Mouse (Mus musculus): Measurements from ENCODE around the gene Frat2. TPM values are rescaled to one million over a fixed set of nuclear protein-coding genes. Genes with fewer than 3 reads are reported as not detected.

The Frat2 gene
- total RNA-seq, 2 experiments from 2014 or later = 4.7 to 6.9 TPM

DNA sequence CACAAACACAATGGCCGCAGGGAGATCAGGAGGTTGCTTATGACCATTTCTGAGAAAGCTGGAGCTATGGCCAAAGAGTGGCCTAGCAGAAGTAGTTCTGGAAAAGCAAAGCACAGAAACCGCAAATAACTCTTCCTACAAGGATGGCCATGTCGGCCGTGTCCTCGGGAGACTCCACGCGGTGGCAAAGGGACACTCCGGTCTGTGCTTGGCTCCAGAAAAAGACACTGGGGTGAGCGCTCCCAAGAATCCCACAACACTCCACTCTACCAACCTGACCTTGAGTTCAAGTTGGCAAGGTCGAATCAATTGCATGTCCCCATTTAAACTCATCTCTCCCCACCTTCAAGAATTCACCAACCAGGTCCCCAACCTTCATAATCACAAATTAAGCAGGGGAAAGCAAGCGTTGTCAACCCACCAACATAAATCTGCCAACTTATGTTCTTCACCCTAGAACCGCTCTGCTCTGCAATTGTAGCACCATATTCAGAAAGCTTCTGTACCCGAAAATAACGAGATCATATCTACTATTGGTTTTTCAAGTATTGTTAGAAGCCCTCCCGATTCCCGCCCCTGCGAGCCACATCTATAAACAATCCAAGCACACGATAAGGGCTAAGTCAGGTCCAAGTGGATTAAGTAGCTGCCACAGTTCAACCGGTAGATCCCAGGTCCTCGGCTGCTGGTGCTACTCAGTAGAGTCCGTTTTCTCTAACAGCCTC is 1.4 kb downstream of the Frat2 start:
- intact Hi-C loops (cut with DNase I) = loop anchor here (2.0 kb wide), 1 partner anchor 16 kb away; no protein-coding TSS in a partner anchor
- peak; percentile 36 to 41 for DNase-seq

DNA sequence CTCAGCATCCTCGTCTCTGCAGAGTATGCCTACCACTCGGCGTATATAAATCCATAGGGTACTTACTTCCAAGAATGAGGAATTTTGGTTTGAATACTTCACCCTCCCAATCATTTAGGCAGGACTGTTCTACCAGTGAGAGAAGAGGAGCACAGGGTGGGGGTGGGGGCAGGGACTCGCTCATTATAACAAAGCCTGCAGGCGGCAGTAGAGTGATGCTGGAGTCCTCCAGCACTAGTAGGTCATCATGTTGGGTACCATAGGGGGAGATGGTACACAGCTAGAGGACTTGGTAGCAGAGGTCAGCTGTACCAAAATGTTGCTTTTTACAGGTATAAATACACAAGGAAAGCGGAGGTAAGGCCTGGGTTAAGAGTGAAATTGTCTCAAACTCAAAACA is 3.6 kb downstream of the Frat2 start:
- intact Hi-C loops (cut with DNase I) = no loop called here
- DNase-seq = no peak

DNA sequence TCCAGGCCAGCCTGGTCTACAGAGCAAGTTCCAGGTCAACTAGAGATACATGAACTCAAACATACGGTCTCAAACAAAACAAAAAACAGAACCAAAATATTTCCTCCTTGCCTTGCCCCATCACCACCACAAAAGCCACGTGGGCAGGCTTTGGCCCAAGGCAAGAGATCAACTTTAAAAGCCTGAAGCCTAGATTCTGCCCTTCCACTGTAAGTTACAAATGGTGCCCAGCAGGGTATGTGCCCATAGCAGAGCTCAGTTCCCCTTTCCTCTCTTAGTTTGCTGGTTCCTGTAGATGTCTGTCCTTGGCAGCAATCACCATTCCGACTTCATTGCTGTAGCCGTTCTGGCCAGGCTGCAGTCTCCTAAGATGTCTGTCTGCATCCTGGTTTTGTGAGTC is 5.2 kb downstream of the Frat2 start:
- no peak for DNase-seq
- intact Hi-C loops (cut with DNase I) = no loop called here

DNA sequence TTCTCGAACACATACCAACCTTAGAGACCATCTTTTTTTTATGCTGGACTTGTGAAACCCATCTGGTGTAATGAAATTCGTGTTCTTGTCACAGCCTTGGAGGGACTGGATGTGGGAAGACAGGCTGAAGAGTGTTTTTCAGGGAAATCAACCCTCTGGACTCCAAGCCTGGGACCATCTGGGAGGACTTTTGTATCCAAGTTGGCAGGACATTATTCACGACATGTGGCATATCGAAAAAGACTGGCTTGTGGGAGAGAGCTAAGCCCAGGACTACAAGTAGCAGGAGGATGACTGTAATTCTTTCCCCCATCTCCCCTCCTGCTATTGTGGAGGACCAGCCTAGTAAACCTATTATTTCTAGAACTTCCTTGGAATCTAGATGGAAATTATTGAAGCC is 5.7 kb downstream of the Frat2 start:
- no peak for DNase-seq
- intact Hi-C loops (cut with DNase I) = no loop called here

DNA sequence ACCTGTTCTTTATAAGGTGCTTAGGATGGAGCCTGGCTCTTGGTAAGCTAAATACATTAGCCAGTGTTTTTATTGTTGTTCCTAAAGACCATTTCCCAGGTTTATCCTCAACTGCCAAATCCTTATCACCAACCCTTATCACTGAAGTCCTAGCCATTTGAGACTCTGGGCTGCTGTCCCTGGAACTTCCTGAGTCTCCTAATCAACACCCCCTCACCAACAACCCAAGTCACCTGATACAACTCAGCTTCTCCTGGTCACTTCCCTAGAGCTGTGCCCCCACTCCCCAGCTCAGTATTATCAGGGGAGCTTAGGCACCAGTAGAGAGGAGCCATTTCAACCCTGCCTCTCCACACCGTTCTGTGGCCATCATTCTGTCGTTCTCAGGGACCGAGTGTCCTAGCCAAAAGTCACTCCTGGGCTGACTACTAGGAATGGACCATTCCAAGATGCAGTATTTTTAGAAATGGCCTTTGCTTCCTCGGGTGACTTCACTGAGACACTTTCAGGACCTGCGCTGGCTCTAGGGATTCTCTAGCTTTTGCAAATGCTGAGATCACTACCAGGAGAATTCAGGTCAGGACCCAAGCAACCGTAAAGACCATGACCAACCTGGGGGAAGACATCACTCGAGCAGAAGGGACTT is 6.7 kb downstream of the Frat2 start:
- DNase-seq = no peak
- intact Hi-C loops (cut with DNase I) = no loop called here

DNA sequence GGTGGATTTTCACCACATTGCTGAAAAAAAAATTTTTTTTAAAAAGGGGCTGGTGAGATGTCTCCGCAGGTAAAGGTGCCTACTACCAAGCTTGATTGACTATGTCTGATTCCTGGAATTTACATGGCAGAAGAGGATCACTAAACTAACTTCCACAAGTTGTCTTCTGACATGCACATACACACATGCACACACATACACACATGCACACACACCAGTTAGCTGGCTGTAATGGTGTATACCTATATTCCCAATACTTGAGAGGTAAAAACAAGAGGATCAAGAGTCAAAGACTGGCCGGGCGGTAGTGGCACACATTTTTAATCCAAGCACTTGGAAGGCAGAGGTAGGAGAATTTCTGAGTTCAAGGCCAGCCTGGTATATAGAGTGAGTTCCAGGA is 8.2 kb downstream of the Frat2 start:
- no peak for DNase-seq
- intact Hi-C loops (cut with DNase I) = no loop called here

DNA sequence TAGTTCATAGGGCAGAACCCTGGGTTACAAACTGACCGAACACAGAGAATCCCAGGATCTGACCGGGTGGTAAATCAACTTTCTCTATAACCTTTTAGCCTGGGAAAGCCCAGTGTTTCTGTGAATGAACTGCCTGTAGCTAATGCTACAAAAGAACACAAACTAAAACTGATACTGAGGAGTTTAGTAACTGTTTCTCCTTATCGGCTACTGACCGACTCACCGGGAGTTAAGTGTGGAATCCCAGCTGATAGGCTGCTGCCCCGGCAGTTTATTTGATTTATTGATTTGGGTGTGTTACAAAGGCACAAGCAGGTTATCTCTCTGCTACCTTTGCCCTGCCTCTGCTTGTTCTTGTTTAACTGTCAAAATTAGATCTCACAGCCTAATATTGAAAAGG is 9.1 kb downstream of the Frat2 start:
- intact Hi-C loops (cut with DNase I) = no loop called here
- DNase-seq = no peak

DNA sequence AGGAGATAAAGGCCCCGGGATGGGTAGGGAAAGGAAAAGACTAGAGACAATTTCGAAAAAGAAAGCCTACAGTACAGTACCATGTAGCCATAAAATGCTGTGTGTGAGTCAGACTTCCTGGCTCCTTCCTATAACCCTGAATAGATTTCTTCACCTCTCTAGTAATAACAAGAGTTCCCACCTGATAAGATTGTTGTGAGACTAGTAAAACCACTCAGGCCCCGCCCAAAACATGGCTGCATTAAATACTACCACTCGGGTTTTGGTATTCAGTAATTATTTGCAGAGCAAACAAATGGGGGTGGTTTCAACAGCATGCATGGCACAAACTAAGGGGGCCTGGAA is 10.0 kb downstream of the Frat2 start:
- intact Hi-C loops (cut with DNase I) = no loop called here

DNA sequence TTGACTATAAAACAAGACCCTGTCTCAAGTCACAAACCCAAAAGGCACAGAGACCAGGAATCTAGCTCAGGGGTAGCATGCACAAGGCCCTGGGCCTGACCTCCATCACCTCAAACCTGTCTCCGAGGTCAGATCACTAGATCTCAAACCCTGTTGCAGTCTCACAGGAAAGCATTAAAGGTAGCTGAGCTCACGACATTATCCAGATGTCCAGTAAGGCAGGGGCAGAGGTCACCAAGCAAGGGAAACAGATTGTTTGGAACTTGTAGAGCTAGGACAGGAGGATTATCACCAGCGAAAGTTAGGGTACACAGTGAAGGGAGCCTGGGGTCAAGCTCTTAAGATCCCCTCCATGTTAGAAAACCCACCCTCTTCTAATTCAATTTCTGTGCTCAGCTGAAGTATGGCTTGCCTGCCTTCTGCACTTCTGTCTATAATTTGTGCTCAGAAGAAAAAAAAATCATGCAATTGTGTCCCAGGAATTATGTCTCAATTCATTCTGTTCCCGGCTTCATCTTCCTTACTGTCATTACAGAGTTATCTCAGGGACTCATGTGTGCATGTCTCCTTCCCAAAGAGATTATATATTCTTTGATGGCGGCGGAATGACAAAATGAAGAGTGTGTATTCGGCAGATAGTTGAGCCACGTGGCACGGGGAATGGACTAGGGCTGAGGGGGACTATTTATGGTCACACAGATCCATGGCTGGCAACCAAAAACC is 10.6 kb downstream of the Frat2 start:
- peak in 1 of 2 experiments; percentile 20 for DNase-seq
- intact Hi-C loops (cut with DNase I) = no loop called here

More for the DNA sequence above, 10.0 kb downstream of the Frat2 start:
- no peak for DNase-seq

DNA sequence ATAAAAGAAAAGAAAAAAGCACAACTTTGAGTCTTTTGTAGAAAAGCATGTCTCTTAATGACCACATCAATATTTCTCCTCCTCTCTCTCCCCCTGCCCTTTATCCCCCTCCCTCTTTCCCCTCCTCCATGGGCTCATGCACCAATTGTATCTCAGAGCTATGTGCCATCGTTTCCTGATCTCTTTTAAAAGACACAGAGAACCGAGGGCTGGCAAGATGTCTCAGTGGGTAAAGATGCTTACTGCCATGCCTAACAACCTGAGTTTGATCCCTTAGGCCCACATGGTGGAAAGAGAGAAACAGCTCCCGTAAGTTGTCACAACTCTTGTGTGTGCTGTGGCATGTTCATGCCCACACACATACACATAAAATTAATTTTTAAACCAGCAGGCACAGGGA is 11.2 kb downstream of the Frat2 start:
- intact Hi-C loops (cut with DNase I) = no loop called here
- no peak for DNase-seq

DNA sequence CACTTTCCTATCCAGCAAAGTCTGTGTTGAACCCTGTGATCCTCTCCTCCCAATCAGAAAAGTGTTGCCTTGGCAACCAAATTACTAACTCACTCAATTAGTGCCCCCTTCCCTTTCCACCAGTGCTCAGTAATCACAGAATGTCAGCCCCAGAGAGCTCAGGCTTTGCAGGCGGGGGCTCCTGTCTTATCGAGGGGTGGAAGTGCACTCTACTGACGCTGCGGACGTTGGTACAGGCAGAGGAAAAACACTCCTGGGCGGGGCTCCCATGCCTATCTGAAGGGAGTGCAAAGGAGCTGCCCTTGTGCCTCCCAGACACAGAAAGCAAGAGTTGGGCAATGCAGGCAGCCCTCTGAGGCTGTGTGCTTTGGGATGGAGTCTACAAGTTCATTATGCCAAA is 12.1 kb downstream of the Frat2 start:
- DNase-seq = peak; percentile 24 to 26

DNA sequence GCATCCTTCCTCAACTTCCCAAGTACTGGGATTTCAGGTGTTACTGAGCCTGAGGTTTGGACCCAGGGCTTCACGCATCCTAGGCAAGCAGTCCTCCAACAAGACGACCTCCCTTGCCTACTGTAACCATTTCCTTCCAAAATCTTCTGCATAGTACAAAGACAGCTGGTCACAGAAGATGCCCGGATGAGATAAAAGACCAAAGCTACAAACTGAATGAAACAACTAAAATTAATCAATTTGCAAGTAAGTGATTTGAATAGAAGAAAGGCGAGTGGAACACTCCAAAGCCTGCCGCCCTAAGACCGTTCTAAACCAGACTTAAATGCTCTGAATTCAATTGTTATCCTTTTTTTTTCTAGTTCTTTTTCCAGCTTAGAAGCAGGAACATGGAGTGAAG is 12.5 kb downstream of the Frat2 start:
- DNase-seq = no peak
- intact Hi-C loops (cut with DNase I) = no loop called here

More for the DNA sequence above, 12.1 kb downstream of the Frat2 start:
- intact Hi-C loops (cut with DNase I) = no loop called here

DNA sequence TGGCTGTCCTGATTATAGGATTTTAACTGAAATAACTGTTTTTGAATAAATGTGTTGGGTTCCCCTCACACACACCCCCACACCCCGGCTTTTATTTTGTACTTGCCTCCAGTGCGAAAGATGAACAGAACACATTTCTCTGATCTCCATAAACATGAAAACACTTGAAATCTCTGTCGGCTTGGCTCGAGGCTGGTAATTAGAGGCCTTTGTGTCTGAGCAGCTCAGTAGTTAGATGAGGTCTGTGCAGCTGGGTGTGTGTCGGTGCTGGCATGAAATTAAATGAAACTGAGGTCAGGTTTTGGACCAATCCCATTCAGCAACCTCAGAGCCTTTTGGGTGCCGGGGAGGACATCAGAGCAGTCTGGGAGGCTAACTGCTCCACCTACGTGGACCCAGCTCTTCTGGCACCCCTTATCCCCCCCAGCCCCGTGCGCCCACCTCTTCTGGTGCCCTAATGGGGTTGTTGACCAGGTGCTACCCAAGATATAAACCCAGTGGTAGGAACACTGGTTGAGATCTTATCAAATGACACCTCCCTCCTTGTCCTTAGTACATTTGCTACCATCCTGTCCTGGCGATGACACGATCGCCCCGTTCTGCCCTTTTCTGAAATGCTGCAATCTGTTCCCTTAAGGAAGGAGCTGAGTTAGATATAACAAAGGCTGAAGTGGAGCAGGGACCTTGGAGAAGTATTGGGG is 15.3 kb downstream of the Frat2 start:
- intact Hi-C loops (cut with DNase I) = no loop called here

DNA sequence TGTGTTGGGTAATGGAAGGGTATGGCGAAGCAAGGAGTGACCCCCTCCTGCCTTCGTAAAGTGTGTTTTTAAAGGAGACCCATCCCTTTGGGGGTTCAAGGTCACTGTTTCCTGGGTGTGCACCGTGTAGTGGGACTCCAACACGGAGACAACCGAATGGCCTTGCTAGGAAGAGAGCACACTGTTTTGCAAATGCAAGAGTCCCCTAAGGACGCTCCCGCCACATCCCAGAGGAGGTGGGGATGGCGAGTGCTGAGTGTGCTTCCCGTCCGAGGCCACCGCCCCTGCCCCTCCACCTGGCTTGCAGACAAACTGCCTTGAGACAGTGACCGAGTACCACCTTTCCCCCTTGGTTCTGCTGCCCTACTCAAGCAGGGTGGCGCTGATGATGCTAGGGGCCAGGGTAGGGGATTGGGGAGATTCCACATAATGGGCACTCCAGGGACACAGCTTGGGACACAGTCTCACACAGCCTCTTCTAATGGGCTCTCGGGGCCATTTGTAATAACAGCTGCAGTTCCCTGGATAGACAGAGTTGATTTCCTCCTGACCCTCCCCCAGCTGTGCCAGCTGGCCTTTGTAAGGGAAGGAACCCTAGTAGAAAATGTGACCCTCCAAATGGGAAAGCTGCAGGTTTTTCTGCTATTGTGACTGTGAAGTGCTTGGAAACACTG is 16.1 kb downstream of the Frat2 start:
- intact Hi-C loops (cut with DNase I) = loop anchor here (2.0 kb wide), 1 partner anchor 15 kb away; no protein-coding TSS in a partner anchor
- DNase-seq = no peak

More for the DNA sequence above, 15.3 kb downstream of the Frat2 start:
- no peak for DNase-seq

DNA sequence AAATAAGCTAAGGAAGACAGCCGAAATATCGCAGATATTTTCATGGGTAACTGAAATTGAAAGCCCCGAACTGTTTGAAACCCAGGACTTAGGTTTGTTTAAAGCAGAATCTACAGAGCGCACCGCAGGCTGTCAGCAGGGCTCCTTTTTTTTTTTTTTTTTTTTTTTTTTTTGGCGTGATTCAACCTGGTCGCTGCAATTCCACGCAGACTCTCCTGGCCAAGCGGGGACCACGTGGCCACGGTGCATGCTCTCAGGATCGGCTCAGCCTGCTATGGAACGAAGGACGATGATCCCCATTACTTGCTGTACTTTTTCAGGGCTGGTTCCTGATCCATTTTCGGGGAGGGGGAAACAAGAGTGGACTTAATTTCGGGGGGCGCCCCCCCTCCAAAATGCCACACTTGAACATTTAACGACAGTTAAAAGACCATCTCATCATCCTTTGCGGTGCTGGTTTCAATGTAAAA is 16.8 kb downstream of the Frat2 start:
- intact Hi-C loops (cut with DNase I) = loop anchor here (2.0 kb wide), 1 partner anchor 16 kb away; no protein-coding TSS in a partner anchor
- DNase-seq = peak; percentile 34 to 60

DNA sequence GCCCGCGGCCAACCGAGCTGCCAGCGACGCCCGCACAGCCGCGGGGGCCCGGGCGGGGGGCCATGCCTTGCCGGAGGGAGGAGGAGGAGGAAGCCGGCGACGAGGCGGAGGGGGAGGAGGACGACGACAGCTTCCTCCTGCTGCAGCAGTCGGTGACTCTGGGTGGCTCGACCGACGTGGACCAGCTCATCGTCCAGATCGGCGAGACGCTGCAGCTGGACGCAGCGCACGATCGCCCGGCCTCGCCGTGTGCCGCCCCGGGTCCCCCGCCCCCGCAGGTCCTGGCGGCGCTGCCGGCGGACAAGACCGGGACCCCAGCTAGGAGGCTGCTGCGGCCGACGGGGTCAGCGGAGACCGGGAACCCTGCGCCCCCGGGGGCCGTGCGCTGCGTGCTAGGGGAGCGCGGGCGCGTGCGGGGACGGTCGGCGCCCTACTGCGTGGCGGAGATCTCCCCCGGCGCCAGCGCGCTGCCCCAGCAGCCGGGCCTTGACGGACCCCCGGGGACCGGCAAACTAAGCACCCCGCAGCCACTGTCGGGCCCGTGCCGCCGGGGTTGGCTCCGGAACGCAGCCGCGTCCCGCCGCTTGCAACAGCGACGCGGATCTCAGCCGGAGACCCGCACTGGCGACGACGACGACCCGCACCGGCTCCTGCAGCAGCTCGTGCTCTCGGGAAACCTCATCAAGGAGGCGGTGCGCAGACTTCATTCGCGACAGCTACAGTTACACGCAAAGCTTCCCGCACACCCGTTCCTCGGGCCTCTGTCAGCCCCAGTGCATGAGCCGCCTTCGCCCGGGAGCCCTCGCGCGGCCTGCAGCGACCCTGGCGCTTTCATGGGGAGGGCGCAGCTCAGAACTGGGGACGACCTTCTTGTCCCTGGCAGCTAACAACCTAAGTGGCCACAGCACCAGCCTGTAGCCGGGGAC is 17.6 kb downstream of the Frat2 start:
- intact Hi-C loops (cut with DNase I) = loop anchor here (2.0 kb wide), 1 partner anchor 16 kb away; no protein-coding TSS in a partner anchor
- peak; percentile 56 to 83 for DNase-seq

DNA sequence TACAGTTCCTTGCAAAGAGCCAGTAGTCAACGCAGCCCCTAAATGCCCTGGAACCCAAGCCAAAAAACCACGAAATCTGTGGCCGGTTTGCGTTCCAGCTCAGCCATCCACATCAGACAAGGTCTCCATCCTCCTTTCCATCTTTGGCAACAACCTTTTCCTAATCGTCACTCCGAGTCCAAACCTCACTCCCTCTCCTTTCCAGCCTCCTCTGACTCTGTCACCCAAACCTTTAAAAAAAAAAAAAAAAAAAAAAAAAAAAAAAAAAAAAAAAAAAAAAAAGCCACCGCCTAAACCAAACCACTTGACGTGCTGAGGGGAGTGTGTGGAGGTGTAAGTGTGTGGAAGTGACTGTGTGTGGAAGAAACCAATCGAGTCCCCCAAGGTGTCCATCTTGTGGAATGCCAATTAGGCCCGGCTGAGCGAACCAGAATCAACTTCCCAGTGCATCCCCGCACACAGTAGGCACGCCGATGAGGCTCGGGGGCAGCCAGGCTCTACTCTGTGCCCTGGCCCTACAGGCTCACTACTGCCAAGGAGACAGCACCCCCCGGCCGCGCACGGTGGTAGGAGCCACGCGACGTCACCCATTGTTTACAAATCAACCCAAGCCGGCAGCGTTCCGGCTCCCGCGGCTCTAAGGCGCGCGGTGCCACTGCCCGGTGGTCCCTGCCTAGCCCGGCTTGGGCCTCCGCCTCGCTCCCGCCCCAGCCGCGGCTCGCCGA is 18.4 kb downstream of the Frat2 start, which contains the start of gene Frat1:
Gene Frat1 (plus strand): TSS at position 590 of the 725 bp plus-strand sequence.
- peak; percentile 92 to 93 for DNase-seq
- intact Hi-C loops (cut with DNase I) = loop anchor here (2.0 kb wide), 2 partner anchors 17 to 27 kb away; partner anchors contain the start of gene Arhgap19

DNA sequence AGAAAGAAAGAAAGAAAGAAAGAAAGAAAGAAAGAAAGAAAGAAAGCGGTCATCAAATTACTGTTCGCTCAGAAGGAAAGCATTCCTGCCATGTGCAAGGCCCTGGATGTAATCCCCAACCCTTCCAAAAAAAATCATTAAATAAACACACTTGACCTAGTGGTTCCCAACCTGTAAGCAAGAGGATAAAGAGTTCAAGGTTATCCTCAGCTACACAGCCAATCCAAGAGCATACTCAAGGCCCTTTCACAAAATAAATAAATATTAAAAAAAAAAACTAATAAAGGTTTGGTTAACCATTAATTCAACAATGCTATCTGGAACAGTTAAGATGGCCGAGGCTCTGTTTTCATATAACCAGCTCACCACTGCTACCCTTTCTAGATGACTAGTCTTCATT is 19.0 kb downstream of the Frat2 start:
- DNase-seq = no peak
- intact Hi-C loops (cut with DNase I) = loop anchor here (2.0 kb wide), 1 partner anchor 26 kb away; the partner anchor contains the start of gene Arhgap19

All from heart, postnatal 10 days (tissue).